Mouse (Mus musculus) MEL (cell line): ENCODE data around the gene Tfdp2. TPM values are rescaled to one million over a fixed set of nuclear protein-coding genes. Genes with fewer than 3 reads are reported as not detected.

Experiments
- DNase-seq: peaks from one replicate; pipeline ENCODE4 v3.0.0; 2011; ENCODE audit warnings: low read depth, low spot score
- H3K27ac ChIP-seq: 2 replicates; pipeline ENCODE4 v1.5.1; 2012; ENCODE audit warnings: low read depth, mild to moderate bottlenecking, control low read depth, low read length, moderate library complexity; ENCODE audit not compliant: control insufficient read depth
- H3K27me3 ChIP-seq, 2 experiments: fragments of 150-350 bp in 1 of 2; sonication (generic) in 1 of 2; 2 replicates each; pipeline ENCODE4 v1.6.1; 2012; ENCODE audit warnings: low read length in 2 of 2, mild to moderate bottlenecking in 2 of 2, improper control_type of control experiment in 1 of 2, moderate library complexity in 1 of 2; ENCODE audit not compliant: insufficient read depth in 2 of 2, control insufficient read depth in 1 of 2
- H3K36me3 ChIP-seq, 2 experiments: 2 replicates each; pipeline ENCODE4 v1.6.1; 2012 to 2014; ENCODE audit warnings: low read length in 2 of 2, improper control_type of control experiment in 1 of 2, inconsistent platforms in 1 of 2, mild to moderate bottlenecking in 1 of 2; ENCODE audit not compliant: insufficient read depth in 2 of 2, control insufficient read depth in 1 of 2
- H3K4me1 ChIP-seq, 2 experiments: fragments of 150-350 bp in 1 of 2; sonication (generic) in 1 of 2; 2 replicates each; pipeline ENCODE4 v1.6.1; 2012; ENCODE audit warnings: low read length in 2 of 2, improper control_type of control experiment in 1 of 2, mild to moderate bottlenecking in 1 of 2; ENCODE audit not compliant: insufficient read depth in 2 of 2, control insufficient read depth in 1 of 2
- H3K4me3 ChIP-seq, 2 experiments: fragments of 150-350 bp in 1 of 2; sonication (generic) in 1 of 2; 2 replicates each; pipeline ENCODE4 v1.5.1; 2012; ENCODE audit warnings: low read depth in 2 of 2, low read length in 2 of 2, mild to moderate bottlenecking in 2 of 2, moderate library complexity in 2 of 2, control low read depth in 1 of 2, improper control_type of control experiment in 1 of 2; ENCODE audit not compliant: control insufficient read depth in 1 of 2, insufficient read depth in 1 of 2
- H3K79me2 ChIP-seq: 2 replicates; pipeline ENCODE4 v1.6.1; 2012; ENCODE audit warnings: mild to moderate bottlenecking, low read length, moderate library complexity; ENCODE audit not compliant: control insufficient read depth, poor library complexity, insufficient read depth
- H3K9ac ChIP-seq: 2 replicates; pipeline ENCODE4 v1.6.1; 2012; ENCODE audit warnings: low read depth, mild to moderate bottlenecking, control low read depth, low read length, moderate library complexity; ENCODE audit not compliant: control insufficient read depth, poor library complexity, severe bottlenecking
- H3K9me3 ChIP-seq: fragments of 150-350 bp; sonication (generic); replicated peaks from 2 replicates; pipeline ENCODE4 v1.6.1; 2012; ENCODE audit warnings: mild to moderate bottlenecking, low read length, improper control_type of control experiment, moderate library complexity; ENCODE audit not compliant: insufficient read depth
- BHLHE40 ChIP-seq: IDR thresholded peaks from 2 replicates; pipeline ENCODE4 v1.6.1; 2012; ENCODE audit warnings: low read depth, mild to moderate bottlenecking, inconsistent platforms, low read length, improper control_type of control experiment, borderline replicate concordance
- CHD2 ChIP-seq: IDR thresholded peaks from 2 replicates; pipeline ENCODE4 v1.6.1; 2011; ENCODE audit warnings: low read length, improper control_type of control experiment
- CTCF ChIP-seq, 3 experiments: IDR thresholded peaks in 2 of 3; conservative IDR thresholded peaks in 1 of 3; 2 replicates each; pipeline ENCODE4 v1.5.1; 2011 to 2012; ENCODE audit warnings: low read length in 3 of 3, low read depth in 2 of 3, mild to moderate bottlenecking in 2 of 3, improper control_type of control experiment in 1 of 3, inconsistent platforms in 1 of 3, mixed read lengths in 1 of 3, moderate library complexity in 1 of 3; ENCODE audit not compliant: control insufficient read depth in 1 of 3, insufficient read depth in 1 of 3, poor library complexity in 1 of 3, severe bottlenecking in 1 of 3
- EP300 ChIP-seq, 2 experiments: IDR thresholded peaks; 2 replicates each; pipeline ENCODE4 v1.6.1; 2011; ENCODE audit warnings: improper control_type of control experiment in 2 of 2, low read length in 2 of 2, low read depth in 1 of 2, mild to moderate bottlenecking in 1 of 2
- ETS1 ChIP-seq: IDR thresholded peaks from 2 replicates; pipeline ENCODE4 v1.6.1; 2012; ENCODE audit warnings: low read depth, mild to moderate bottlenecking, inconsistent platforms, low read length, improper control_type of control experiment, moderate library complexity
- GATA1 ChIP-seq: IDR thresholded peaks from 2 replicates; pipeline ENCODE4 v1.6.1; 2011; ENCODE audit warnings: low read depth, low read length, improper control_type of control experiment
- HCFC1 ChIP-seq: IDR thresholded peaks from 2 replicates; pipeline ENCODE4 v1.6.1; 2012; ENCODE audit warnings: low read depth, mild to moderate bottlenecking, inconsistent platforms, low read length, improper control_type of control experiment, moderate library complexity
- KAT2A ChIP-seq: conservative IDR thresholded peaks from 2 replicates; pipeline ENCODE4 v1.6.1; 2012; ENCODE audit warnings: low read depth, low read length, improper control_type of control experiment, inconsistent platforms
- MAX ChIP-seq: IDR thresholded peaks from 2 replicates; pipeline ENCODE4 v1.6.1; 2011; ENCODE audit warnings: low read length, improper control_type of control experiment
- MEF2A ChIP-seq: IDR thresholded peaks from 2 replicates; pipeline ENCODE4 v1.6.1; 2014; ENCODE audit warnings: low read depth, mild to moderate bottlenecking, inconsistent platforms, low read length, improper control_type of control experiment; ENCODE audit not compliant: poor library complexity, insufficient replicate concordance, severe bottlenecking; ENCODE audit errors: extremely low read depth
- MYB ChIP-seq: IDR thresholded peaks from 2 replicates; pipeline ENCODE4 v1.6.1; 2011; ENCODE audit warnings: mild to moderate bottlenecking, low read depth, low read length, improper control_type of control experiment
- POLR2A ChIP-seq, 2 experiments: IDR thresholded peaks; 2 replicates each; pipeline ENCODE4 v1.6.1; 2011 to 2012; ENCODE audit warnings: low read length in 2 of 2, mild to moderate bottlenecking in 2 of 2, control low read depth in 1 of 2, improper control_type of control experiment in 1 of 2, low read depth in 1 of 2, moderate library complexity in 1 of 2; ENCODE audit not compliant: control insufficient read depth in 1 of 2, insufficient read depth in 1 of 2, poor library complexity in 1 of 2
- POLR2AphosphoS5 ChIP-seq: IDR thresholded peaks from 2 replicates; pipeline ENCODE4 v1.6.1; 2012; ENCODE audit warnings: low read depth, borderline replicate concordance, mild to moderate bottlenecking, inconsistent platforms, low read length, moderate library complexity, mixed read lengths
- RCOR1 ChIP-seq: IDR thresholded peaks from 2 replicates; pipeline ENCODE4 v1.6.1; 2012; ENCODE audit warnings: low read depth, mild to moderate bottlenecking, inconsistent platforms, low read length, improper control_type of control experiment
- SIN3A ChIP-seq: IDR thresholded peaks from 2 replicates; pipeline ENCODE4 v1.6.1; 2012; ENCODE audit warnings: low read length, improper control_type of control experiment, inconsistent platforms
- SMC3 ChIP-seq: IDR thresholded peaks from 2 replicates; pipeline ENCODE4 v1.6.1; 2011; ENCODE audit warnings: low read depth, low read length, improper control_type of control experiment
- TBP ChIP-seq: IDR thresholded peaks from 2 replicates; pipeline ENCODE4 v1.8.0; 2011; ENCODE audit warnings: low read depth, low read length, improper control_type of control experiment
- UBTF ChIP-seq: IDR thresholded peaks from 2 replicates; pipeline ENCODE4 v1.6.1; 2012; ENCODE audit warnings: low read depth, mild to moderate bottlenecking, inconsistent platforms, low read length, improper control_type of control experiment, moderate library complexity, borderline replicate concordance; ENCODE audit not compliant: insufficient read depth
- USF1 ChIP-seq: IDR thresholded peaks from 2 replicates; pipeline ENCODE4 v1.6.1; 2014; ENCODE audit warnings: low read depth, mild to moderate bottlenecking, inconsistent platforms, low read length, improper control_type of control experiment, moderate library complexity
- ZC3H11A ChIP-seq: IDR thresholded peaks from 2 replicates; pipeline ENCODE4 v1.6.1; 2012; ENCODE audit warnings: low read depth, mild to moderate bottlenecking, inconsistent platforms, low read length, improper control_type of control experiment
- ZKSCAN1 ChIP-seq: IDR thresholded peaks from 2 replicates; pipeline ENCODE4 v1.6.1; 2012; ENCODE audit warnings: low read depth, mild to moderate bottlenecking, inconsistent platforms, low read length, improper control_type of control experiment, moderate library complexity
- polyA plus RNA-seq, 2 experiments: library from polyadenylated mRNA; stranded (reverse) in 1 of 2; unstranded in 1 of 2; fragments of >175 nt in 1 of 2; fragments of >200 nt in 1 of 2; gene quantifications; 2 replicates each; pipeline versions ENCODE4 v1.2.1 to v1.2.4; 2012; ENCODE audit warnings: low replicate concordance in 2 of 2, low read depth in 1 of 2; ENCODE audit not compliant: insufficient read length in 2 of 2, insufficient read depth in 1 of 2, missing spikeins in 1 of 2
- total RNA-seq: library from RNA; depleted of rRNA; stranded (reverse); fragments of 300-350 nt; gene quantifications from 2 replicates; pipeline ENCODE4 v1.2.3, GENCODE M21; 2012

Tfdp2 gene
- total and polyA plus RNA-seq, 3 experiments = 7.7 to 15.4 TPM; not detected in 1

- TF ChIP-seq USF1 (no peak), CHD2 (no peak), BHLHE40 (no peak), HCFC1 (no peak)
- TF ChIP-seq, all 39 proteins: peak for 0
- no peak for DNase-seq
- Histone ChIP-seq H3K4me3 (no peak overlapping the region), H3K79me2 (no peaks in the 10 kb centered on the region), H3K27ac (no peak overlapping the region), H3K36me3 (peaks cover 0 to 11% of the 10 kb centered on the region in 2 experiments; a peak in 2 of 4 replicates), H3K27me3 (no peaks in the 10 kb centered on the region), H3K9me3 (no peaks in the 10 kb centered on the region), H3K9ac (no peak overlapping the region), H3K4me1 (peaks cover 4% of the 10 kb centered on the region in 2 experiments)
These were observed 71.5 kb downstream of the Tfdp2 start for GRCm38 (mm10) chr9:96267559-96267948.

GRCm38 (mm10) chr9:96269726-96270125, 73.7 kb downstream of the Tfdp2 start:
- Histone ChIP-seq H3K27ac (no peak overlapping the region), H3K9ac (no peak overlapping the region), H3K9me3 (no peaks in the 10 kb centered on the region), H3K27me3 (no peaks in the 10 kb centered on the region), H3K4me1 (peaks cover 4% of the 10 kb centered on the region in 2 experiments), H3K36me3 (peaks cover 0 to 11% of the 10 kb centered on the region in 2 experiments; a peak in 2 of 4 replicates), H3K4me3 (no peak overlapping the region), H3K79me2 (no peaks in the 10 kb centered on the region)
- TF ChIP-seq MYB (no peak), POLR2A (IDR thresholded peaks at IDR 0.05; ENCODE audit: control insufficient read depth in 1 of 2, insufficient read depth in 1 of 2, low read depth in 1 of 2, low read length in 2 of 2, poor library complexity in 1 of 2) (no peak), ZKSCAN1 (no peak), CHD2 (no peak), CTCF (IDR thresholded peaks at IDR 0.05 in 2 of 3, conservative IDR thresholded peaks at IDR 0.05 in 1 of 3; ENCODE audit: control insufficient read depth in 1 of 3, insufficient read depth in 1 of 3, low read depth in 2 of 3, low read length in 3 of 3, poor library complexity in 1 of 3, severe bottlenecking in 1 of 3) (no peak), SMC3 (no peak), RCOR1 (no peak), MEF2A (no peak), KAT2A (no peak), SIN3A (no peak), UBTF (no peak), TBP (no peak), EP300 (IDR thresholded peaks at IDR 0.05; ENCODE audit: low read depth in 1 of 2, low read length in 2 of 2) (no peak), ZC3H11A (no peak), HCFC1 (no peak), ETS1 (no peak), POLR2AphosphoS5 (no peak), GATA1 (no peak), MAX (no peak)
- DNase-seq = no peak
